8 mouse cellular contexts compared by ENCODE assay signal in genomic region chr7:113268287-113268686, GRCm38 (mm10).
A peak's percentile ranks its signal among the peaks of the same experiment; 100 is the strongest.
DNase-seq lines count a peak whose midpoint lies in the region; ATAC-seq lines count a peak whose summit lies in the region.

No protein-coding gene starts in this region.

- no peaks in the 10 kb centered on the region for H3K36me3 ChIP-seq in heart, embryonic 10.5 days
- H3K36me3 ChIP-seq in stomach, embryonic 15.5 days = no peaks in the 10 kb centered on the region

- DNase-seq in heart, adult 11 months = peak; percentile 94
- no peak for DNase-seq in heart, embryonic 10.5 days (ENCODE audit: low spot score)
- peak; percentile 72 for DNase-seq in ES-CJ7 (ENCODE audit: low read depth, low spot score)
- DNase-seq in cerebellum, adult 11-12 months = peak; percentile 69
- DNase-seq in frontal cortex, postnatal 36 days (ENCODE audit: low spot score in 2 of 2) = peak; percentile 68 to 70
- DNase-seq in layer of hippocampus, adult 8-10 months (ENCODE audit: low spot score in 2 of 2) = peak; percentile 52 to 61
- peak; percentile 55 for DNase-seq in mesoderm, embryonic 11.5 days (ENCODE audit: low read depth, low spot score)

- H3K27me3 ChIP-seq in heart, embryonic 10.5 days (ENCODE audit: insufficient read depth, poor library complexity, severe bottlenecking) = no peaks in the 10 kb centered on the region
- no peaks in the 10 kb centered on the region for H3K27me3 ChIP-seq in stomach, embryonic 15.5 days (replicated peaks)

- peak; percentile 15; the same call in 1 of the 2 replicates for ATAC-seq in stomach, embryonic 15.5 days (ENCODE audit: insufficient read depth, low FRiP score, low read depth)

- no peak overlapping the region for H3K27ac ChIP-seq in heart, embryonic 10.5 days
- no peak overlapping the region for H3K27ac ChIP-seq in stomach, embryonic 15.5 days

- no peak overlapping the region for H3K4me2 ChIP-seq in stomach, embryonic 15.5 days

- 79% methylated on average over 9 of the region's 9 CpGs for WGBS in heart, embryonic 10.5 days
- 76% methylated on average over 9 of the region's 9 CpGs for WGBS in stomach, embryonic 15.5 days

- peaks cover 13% of the 10 kb centered on the region for H3K4me1 ChIP-seq in heart, embryonic 10.5 days
- 0 out of 2 replicates have a peak, but pooled peaks cover 4% of the 10 kb centered on the region for H3K4me1 ChIP-seq in stomach, embryonic 15.5 days

- no peak overlapping the region for H3K9ac ChIP-seq in stomach, embryonic 15.5 days

- no peaks in the 10 kb centered on the region for H3K9me3 ChIP-seq in heart, embryonic 10.5 days
- no peaks in the 10 kb centered on the region for H3K9me3 ChIP-seq in stomach, embryonic 15.5 days

- H3K4me3 ChIP-seq in heart, embryonic 10.5 days = no peak overlapping the region
- no peak overlapping the region for H3K4me3 ChIP-seq in stomach, embryonic 15.5 days (replicated peaks)
